Mouse (Mus musculus) embryonic facial prominence, embryonic 14.5 days (tissue): ENCODE measurements around the gene Pltp. TPM values are rescaled to one million over a fixed set of nuclear protein-coding genes. Genes with fewer than 3 reads are reported as not detected.
"Not testable (repeated sequence)": the region's sequence is repeated elsewhere in the genome, so short reads cannot be mapped to it uniquely, and the experiment has no call there.

ENCODE experiments used
- ATAC-seq: fragments of 200-750 bp; cut with Nextera tagmentation; 2 replicates; pipeline ENCODE4 v1.8.0; 2017; ENCODE audit warnings: low read depth, moderate number of reproducible peaks, moderate TSS enrichment
- DNase-seq: peaks from one replicate; pipeline ENCODE4 v3.0.0-alpha.2; 2015; ENCODE audit warnings: low spot score
- H3K27ac ChIP-seq: fragments of 300-500 bp; sonication (generic); replicated peaks from 2 replicates; pipeline ENCODE4 v1.5.1; 2014; ENCODE audit warnings: low read depth, mild to moderate bottlenecking, low read length, moderate library complexity
- H3K27me3 ChIP-seq: fragments of 300-500 bp; sonication (generic); replicated peaks from 2 replicates; pipeline ENCODE4 v1.6.1; 2014; ENCODE audit warnings: low read length; ENCODE audit not compliant: control insufficient read depth, insufficient read depth
- H3K36me3 ChIP-seq: fragments of 300-500 bp; sonication (generic); 2 replicates; pipeline ENCODE4 v1.6.1; 2014; ENCODE audit warnings: low read length, mixed read lengths; ENCODE audit not compliant: control insufficient read depth, insufficient read depth
- H3K4me1 ChIP-seq: fragments of 300-500 bp; sonication (generic); 2 replicates; pipeline ENCODE4 v1.6.1; 2014; ENCODE audit warnings: antibody characterized with exemption, low read length; ENCODE audit not compliant: control insufficient read depth, insufficient read depth
- H3K4me2 ChIP-seq: fragments of 300-500 bp; sonication (generic); 2 replicates; pipeline ENCODE4 v1.6.1; 2014; ENCODE audit warnings: low read depth, mild to moderate bottlenecking, low read length, moderate library complexity, mixed read lengths
- H3K4me3 ChIP-seq: fragments of 300-500 bp; sonication (generic); 2 replicates; pipeline ENCODE4 v1.5.1; 2014; ENCODE audit warnings: low read depth, mild to moderate bottlenecking, low read length
- H3K9ac ChIP-seq: fragments of 300-500 bp; sonication (generic); 2 replicates; pipeline ENCODE4 v1.6.1; 2014; ENCODE audit warnings: low read depth, mild to moderate bottlenecking, low read length, moderate library complexity, mixed read lengths
- H3K9me3 ChIP-seq: fragments of 300-500 bp; sonication (generic); 2 replicates; pipeline ENCODE4 v1.6.1; 2016; ENCODE audit warnings: low read length; ENCODE audit not compliant: control insufficient read depth
- WGBS: fragments of 180-500 bp; shearing (Covaris S2); extraction: QIAGEN DNeasy Blood & Tissue Kit; methylation state at CpG from one replicate; pipeline ENCODE4 v1.1.7; 2014; 5-methylcytosine and 5-hydroxymethylcytosine counted together
- polyA plus RNA-seq: library from polyadenylated mRNA; unstranded; fragments of >200 nt; fragmentation: Nextera tagmentation; extraction: Ambion mirVana; gene quantifications from 2 replicates; pipeline ENCODE4 v1.2.1, GENCODE M21; 2014

The Pltp gene
- polyA plus RNA-seq, 1 experiment from 2014 or later, result 50.1 TPM

DNA sequence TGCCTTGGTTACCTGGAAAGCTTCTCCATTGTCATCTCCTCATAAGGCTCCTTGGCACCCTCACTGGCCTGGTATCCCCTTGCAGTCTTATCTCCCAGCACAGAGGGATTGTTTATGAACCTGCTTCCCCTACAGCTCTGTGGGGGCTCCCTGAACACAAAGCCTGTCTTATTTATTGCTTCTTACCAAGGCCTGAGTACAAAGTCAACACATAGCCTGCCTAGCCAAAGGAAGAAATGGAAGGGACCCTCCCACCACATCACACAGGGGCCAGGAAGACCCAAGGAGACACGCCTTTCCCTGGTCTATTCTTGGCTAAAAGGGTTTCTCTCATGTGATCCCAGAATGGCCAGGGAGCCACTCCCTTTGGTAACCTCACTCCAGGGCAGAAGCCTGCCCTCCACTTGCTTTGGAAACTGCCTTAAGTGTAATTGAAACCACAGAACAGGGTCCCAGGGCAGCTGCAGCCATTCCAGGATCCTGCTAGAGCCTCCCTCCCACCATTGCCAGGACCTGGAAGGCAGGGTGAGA is 16.8 kb upstream of the Pltp start:
- no peak overlapping the region for H3K9ac ChIP-seq

DNA sequence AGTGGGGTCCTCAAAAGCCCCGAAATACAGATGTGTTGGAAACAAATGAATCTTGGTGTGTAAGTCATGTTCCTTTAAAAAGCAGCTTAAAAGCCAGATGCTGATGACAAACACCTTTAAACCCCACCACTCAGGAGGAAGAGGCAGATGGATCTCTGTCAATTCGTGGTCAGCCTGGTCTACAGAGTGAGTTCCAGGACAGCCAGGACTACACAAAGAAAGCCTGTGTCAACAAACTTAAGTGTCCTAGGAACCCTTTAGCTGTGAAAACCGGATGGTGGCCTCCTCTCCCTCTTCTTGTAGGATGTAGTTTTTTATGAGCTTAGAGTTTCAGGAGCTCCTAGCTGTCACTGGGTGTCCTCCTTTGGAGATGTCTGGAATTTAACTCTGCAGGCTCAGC is 16.1 kb upstream of the Pltp start:
- DNase-seq (no peak), ATAC-seq (no peak)
- no peaks in the 10 kb centered on the region for H3K27me3 ChIP-seq
- H3K4me2 ChIP-seq, result no peak overlapping the region
- peaks cover 11% of the 10 kb centered on the region; the same call in 1 of the 2 replicates for H3K4me1 ChIP-seq
- WGBS, result 54% methylated on average over 3 of the region's 3 CpGs
- H3K27ac ChIP-seq, result peak overlapping the region; percentile 68
- 0 out of 2 replicates have a peak, but pooled peaks cover 4% of the 10 kb centered on the region for H3K36me3 ChIP-seq
- H3K9me3 ChIP-seq, result no peaks in the 10 kb centered on the region
- H3K9ac ChIP-seq, result 0 out of 2 replicates have a peak overlapping the region, but pooled peaks have one; percentile 19
- H3K4me3 ChIP-seq, result no peak overlapping the region

More for the DNA sequence above, 16.8 kb upstream of the Pltp start:
- Histone ChIP-seq H3K4me3 (no peak overlapping the region), H3K4me1 (peaks cover 11% of the 10 kb centered on the region; the same call in 1 of the 2 replicates), H3K9me3 (no peaks in the 10 kb centered on the region), H3K4me2 (0 out of 2 replicates have a peak overlapping the region, but pooled peaks have one; percentile 15), H3K27ac (peak overlapping the region; percentile 68), H3K36me3 (0 out of 2 replicates have a peak, but pooled peaks cover 4% of the 10 kb centered on the region), H3K27me3 (no peaks in the 10 kb centered on the region)
- peak; percentile 10; the same call in 1 of the 2 replicates for ATAC-seq
- WGBS, result 27% methylated on average over 1 of the region's 1 CpGs
- peak; percentile 76 for DNase-seq

DNA sequence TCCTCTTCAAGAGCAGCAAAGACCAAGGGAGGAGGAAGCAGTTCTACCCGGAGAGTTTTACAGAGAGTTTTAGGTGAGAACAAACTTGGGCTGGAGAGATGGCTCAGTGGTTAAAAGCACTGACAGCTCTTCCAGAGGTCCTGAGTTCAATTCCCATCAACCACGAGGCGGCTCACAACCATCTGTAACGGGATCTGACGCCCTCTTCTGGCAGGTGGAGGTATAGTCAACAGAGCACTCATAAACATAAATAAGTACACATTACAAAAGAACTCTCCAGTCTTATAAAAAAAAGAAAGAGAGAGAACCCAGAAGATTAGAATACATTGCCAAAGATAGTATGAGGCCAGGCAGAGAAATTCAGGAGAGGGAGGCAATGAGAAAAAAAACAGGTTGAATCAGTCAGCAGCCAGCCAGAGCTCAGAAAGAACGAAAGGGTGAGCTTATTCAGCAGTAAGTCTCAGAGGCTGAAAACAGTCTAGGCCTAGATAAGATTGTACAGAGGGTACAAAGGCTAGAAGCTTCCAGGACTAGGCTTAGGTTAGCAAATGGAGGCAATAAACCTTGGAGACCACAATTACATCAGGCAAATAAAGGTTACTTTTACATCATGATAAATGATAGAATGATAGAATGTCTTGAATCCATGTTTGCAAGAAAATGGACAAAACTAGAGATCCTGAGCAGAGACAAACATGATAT is 14.2 kb upstream of the Pltp start:
- WGBS, result 62% methylated on average over 6 of the region's 6 CpGs
- H3K36me3 ChIP-seq, result no peaks in the 10 kb centered on the region
- no peak overlapping the region for H3K9ac ChIP-seq
- H3K4me1 ChIP-seq, result peaks cover 5% of the 10 kb centered on the region; the same call in 1 of the 2 replicates
- H3K4me3 ChIP-seq, result no peak overlapping the region
- H3K9me3 ChIP-seq, result peaks cover 5% of the 10 kb centered on the region; the same call in 1 of the 2 replicates
- no peak overlapping the region for H3K4me2 ChIP-seq
- no peak overlapping the region for H3K27ac ChIP-seq
- no peak for DNase-seq
- no peaks in the 10 kb centered on the region for H3K27me3 ChIP-seq
- no peak for ATAC-seq

DNA sequence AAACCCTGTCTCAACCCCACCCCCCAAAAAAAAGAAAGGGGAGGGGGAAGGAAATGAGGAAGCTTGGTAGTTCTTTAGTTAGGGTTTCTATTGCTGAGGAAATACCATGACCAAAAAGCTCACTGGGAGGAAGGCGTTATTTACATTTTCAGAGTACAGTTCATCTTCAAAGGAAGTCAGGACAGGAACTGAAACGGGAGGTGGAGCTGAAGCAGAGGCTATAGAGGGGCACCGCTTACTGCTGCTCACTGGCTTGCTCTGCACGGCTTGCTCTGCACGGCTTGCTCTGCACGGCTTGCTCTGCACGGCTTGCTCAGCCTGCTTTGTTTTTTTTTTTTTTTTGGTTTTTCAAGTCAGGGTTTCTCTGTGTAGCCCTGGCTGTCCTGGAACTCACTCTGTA is 11.0 kb upstream of the Pltp start:
- no peaks in the 10 kb centered on the region for H3K4me1 ChIP-seq
- H3K9ac ChIP-seq, result no peak overlapping the region
- DNase-seq, result no peak
- WGBS, result 80% methylated on average over 7 of the region's 7 CpGs
- H3K4me2 ChIP-seq, result no peak overlapping the region
- H3K27me3 ChIP-seq, result no peaks in the 10 kb centered on the region
- H3K27ac ChIP-seq, result no peak overlapping the region
- H3K36me3 ChIP-seq, result no peaks in the 10 kb centered on the region
- ATAC-seq, result no peak
- H3K9me3 ChIP-seq, result peaks cover 5% of the 10 kb centered on the region; the same call in 1 of the 2 replicates
- no peak overlapping the region for H3K4me3 ChIP-seq

DNA sequence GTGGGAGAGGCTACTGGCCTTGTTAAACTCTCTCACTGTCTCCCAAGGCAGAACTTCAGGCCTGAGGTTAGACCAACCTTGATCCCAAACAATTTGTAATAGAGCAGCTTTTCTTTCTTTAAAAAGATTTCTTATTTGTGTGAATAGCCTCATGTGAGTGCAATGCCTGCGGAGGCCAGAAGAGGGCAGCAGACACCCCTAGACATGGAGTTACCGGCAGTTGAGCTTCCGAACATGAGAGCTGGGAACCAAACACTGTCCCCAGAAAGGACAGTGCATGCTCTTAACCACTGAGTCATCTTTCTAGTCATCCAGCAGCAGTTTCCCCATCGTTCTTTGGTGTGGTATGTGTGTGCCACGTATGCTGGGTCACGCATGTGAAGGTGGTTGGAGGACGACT is 10.1 kb upstream of the Pltp start:
- DNase-seq, result no peak
- WGBS, result 93% methylated on average over 7 of the region's 7 CpGs
- Histone ChIP-seq H3K27me3 (no peaks in the 10 kb centered on the region), H3K9me3 (peaks cover 5% of the 10 kb centered on the region; the same call in 1 of the 2 replicates), H3K27ac (0 out of 2 replicates have a peak overlapping the region, but pooled peaks have one; percentile 58), H3K4me1 (peaks cover under 1% of the 10 kb centered on the region; the same call in 1 of the 2 replicates), H3K9ac (no peak overlapping the region), H3K36me3 (no peaks in the 10 kb centered on the region), H3K4me3 (no peak overlapping the region), H3K4me2 (no peak overlapping the region)
- no peak for ATAC-seq

DNA sequence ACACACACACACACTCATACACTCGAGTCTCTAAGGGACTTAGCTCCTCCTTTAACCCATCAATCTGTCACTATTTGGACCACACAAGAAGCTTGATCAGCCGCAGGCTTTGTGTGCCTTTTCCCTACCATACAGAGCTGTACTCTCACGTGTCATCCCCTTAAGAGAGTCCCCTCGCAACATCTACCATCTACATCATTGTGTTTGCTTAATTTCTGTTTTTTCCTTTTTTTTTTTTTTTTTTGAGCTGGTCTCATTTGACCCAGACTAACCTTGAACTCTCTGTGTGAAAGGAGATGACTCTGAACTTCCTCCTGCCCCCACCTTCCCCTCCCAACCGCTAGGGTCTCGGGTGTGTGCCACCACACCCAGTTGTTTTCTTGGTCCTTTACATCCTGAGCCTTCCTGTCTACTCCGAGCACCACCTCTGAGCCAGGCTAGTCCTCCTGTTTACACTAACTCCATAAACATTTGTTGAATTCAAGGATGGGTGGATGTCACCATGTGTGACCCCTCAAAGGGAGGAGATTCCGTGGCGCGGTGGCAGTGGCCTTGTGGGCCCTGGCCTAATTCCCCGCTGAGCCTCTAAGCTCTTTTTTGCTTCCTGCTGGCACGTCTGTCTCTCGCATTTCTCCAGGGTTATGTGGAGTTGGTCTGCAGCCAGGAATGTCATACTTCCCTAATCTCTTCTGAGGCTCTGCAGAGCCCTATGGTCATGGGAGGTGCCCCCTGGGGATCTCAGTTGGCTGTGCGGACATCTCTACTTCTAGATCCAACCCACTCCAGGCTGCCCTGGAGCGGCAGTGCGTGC is 9.4 kb upstream of the Pltp start:
- peaks cover 5% of the 10 kb centered on the region; the same call in 1 of the 2 replicates for H3K9me3 ChIP-seq
- DNase-seq (peak; percentile 82), ATAC-seq (no peak)
- no peak overlapping the region for H3K4me2 ChIP-seq
- 40% methylated on average over 16 of the region's 16 CpGs for WGBS
- no peak overlapping the region for H3K9ac ChIP-seq
- H3K36me3 ChIP-seq, result no peaks in the 10 kb centered on the region
- no peaks in the 10 kb centered on the region for H3K27me3 ChIP-seq
- peak overlapping the region; percentile 58 for H3K27ac ChIP-seq
- peaks cover 7% of the 10 kb centered on the region for H3K4me1 ChIP-seq
- no peak overlapping the region for H3K4me3 ChIP-seq

DNA sequence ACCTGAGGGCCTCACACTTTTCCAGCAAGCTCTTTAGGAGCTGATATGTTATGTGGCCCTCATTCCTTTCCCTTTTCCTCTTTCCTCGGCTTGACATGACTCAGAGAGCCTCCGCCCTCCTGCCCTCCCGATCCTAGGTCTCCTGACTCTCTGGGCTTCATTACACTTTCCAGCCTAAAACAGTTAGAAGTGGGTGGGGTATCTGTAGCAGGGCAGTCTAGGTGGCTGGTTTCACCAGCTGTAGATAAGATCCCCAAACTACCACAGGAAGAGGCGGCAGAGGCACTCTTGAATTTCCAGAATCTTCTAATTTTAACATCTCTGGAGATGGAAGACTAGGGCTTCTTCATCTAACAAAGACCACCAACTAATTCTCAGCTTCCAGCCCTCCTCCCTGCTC is 7.1 kb upstream of the Pltp start:
- DNase-seq (no peak), ATAC-seq (no peak)
- Histone ChIP-seq H3K27ac (no peak overlapping the region), H3K4me3 (no peak overlapping the region), H3K9me3 (peaks cover 5% of the 10 kb centered on the region; the same call in 1 of the 2 replicates), H3K4me2 (no peak overlapping the region), H3K4me1 (peaks cover 9% of the 10 kb centered on the region), H3K27me3 (no peaks in the 10 kb centered on the region), H3K36me3 (no peaks in the 10 kb centered on the region), H3K9ac (no peak overlapping the region)
- 74% methylated on average over 4 of the region's 4 CpGs for WGBS

DNA sequence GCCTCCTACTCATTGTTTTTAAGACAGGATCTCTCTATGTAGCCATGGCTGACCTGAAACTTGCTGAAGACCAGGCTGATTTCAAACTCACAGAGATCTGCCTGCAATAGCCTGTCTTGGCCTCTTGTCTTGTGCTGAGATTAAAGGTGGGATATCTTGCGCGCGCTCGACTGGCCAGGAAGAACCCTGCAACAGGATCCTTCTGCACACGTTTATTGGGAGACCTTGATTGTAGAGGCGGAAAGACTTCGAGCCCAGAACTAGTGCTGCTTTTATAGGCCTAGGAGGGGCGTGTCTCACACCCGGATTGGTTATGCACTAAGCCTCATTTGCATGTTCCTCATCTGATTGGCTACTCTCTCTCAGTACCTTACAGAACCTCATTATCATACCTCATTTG is 5.9 kb upstream of the Pltp start:
- not testable (repeated sequence) for H3K27ac ChIP-seq, DNase-seq, ATAC-seq, H3K9ac ChIP-seq, H3K36me3 ChIP-seq, H3K9me3 ChIP-seq, H3K4me2 ChIP-seq, H3K27me3 ChIP-seq, H3K4me3 ChIP-seq
- WGBS, result 91% methylated on average over 7 of the region's 9 CpGs
- H3K4me1 ChIP-seq, result peaks cover 12% of the 10 kb centered on the region
